8 mouse cellular contexts compared by ENCODE assay signal in genomic region chr5:109690537-109691201, GRCm38 (mm10). TPM values are rescaled to one million over a fixed set of nuclear protein-coding genes. Genes with fewer than 3 reads are reported as not detected.
A peak's percentile ranks its signal among the peaks of the same experiment; 100 is the strongest.
DNase-seq lines count a peak whose midpoint lies in the region; ATAC-seq lines count a peak whose summit lies in the region.
"Not testable (repeated sequence)": the region's sequence is repeated elsewhere in the genome, so short reads cannot be mapped to it uniquely, and the experiment has no call there.

TSS of gene 5430403G16Rik (minus strand) at chr5:109691041.

- peak within 1 kb of the TSS; percentile 64 for H3K9ac ChIP-seq in intestine, embryonic 14.5 days (ENCODE audit: low read length)

- peak within 1 kb of the TSS; percentile 53 for H3K4me3 ChIP-seq in intestine, embryonic 14.5 days (ENCODE audit: low read depth, low read length)

- not testable (repeated sequence) for H3K9me3 ChIP-seq in intestine, embryonic 14.5 days (ENCODE audit: control insufficient read depth, low read length)

- H3K4me2 ChIP-seq in intestine, embryonic 14.5 days (ENCODE audit: low read length), result peak within 1 kb of the TSS; percentile 49

- peak; percentile 83 to 94 for DNase-seq in adrenal gland, adult (ENCODE audit: inconsistent age in 2 of 2, low spot score in 1 of 2)
- peak; percentile 89 for DNase-seq in embryo, embryonic 11 days
- DNase-seq in gastrocnemius, postnatal 25 days, result peak; percentile 65
- peak; percentile 81 for DNase-seq in intestine, embryonic 14.5 days (ENCODE audit: low spot score)
- DNase-seq in left cerebral cortex, postnatal 14 days (ENCODE audit: low spot score in 2 of 2), result peak; percentile 79 to 81
- peak; percentile 85 for DNase-seq in mesoderm, embryonic 11.5 days (ENCODE audit: low read depth, low spot score)
- DNase-seq in right cerebral cortex, postnatal 36 days (ENCODE audit: low spot score in 2 of 2), result peak; percentile 65 to 77
- peak; percentile 87 for DNase-seq in yolk sac, embryonic 10.5 days (ENCODE audit: low spot score)

- H3K27ac ChIP-seq in intestine, embryonic 14.5 days (ENCODE audit: low read depth), result peak within 1 kb of the TSS; percentile 65; the same call in 1 of the 2 replicates

- H3K36me3 ChIP-seq in intestine, embryonic 14.5 days (ENCODE audit: control insufficient read depth, insufficient read depth, low read length), result not testable (repeated sequence)

- not testable (repeated sequence) for H3K4me1 ChIP-seq in intestine, embryonic 14.5 days (replicated peaks; ENCODE audit: control insufficient read depth, insufficient read depth, low read length)

- H3K27me3 ChIP-seq in intestine, embryonic 14.5 days (replicated peaks; ENCODE audit: control insufficient read depth, insufficient read depth, low read length), result not testable (repeated sequence)

- intact Hi-C loops in left cerebral cortex, postnatal 14 days (cut with DNase I), result not testable (repeated sequence)

- ATAC-seq in intestine, embryonic 14.5 days (replicated peaks; ENCODE audit: low FRiP score, low TSS enrichment, low read depth), result peak; percentile 97

- WGBS in intestine, embryonic 14.5 days, result under 1% methylated on average over 24 of the region's 26 CpGs

RNA-seq across cellular contexts. Expression of gene 5430403G16Rik, which starts in this region (rescaled TPM):
- total RNA-seq in gastrocnemius, postnatal 25 days (2021), result under 1 TPM; 0.40 to 0.43 TPM
- 3.3 and 3.4 TPM in 2 replicates for polyA plus RNA-seq in intestine, embryonic 14.5 days (2014; fragmentation: Nextera tagmentation; extraction: Ambion mirVana)
- 1 to 10 TPM; 1.7 to 2.0 TPM for total RNA-seq in left cerebral cortex, postnatal 14 days (2021)

Comparison
In these comparisons a context has a peak if more than half of its experiments do, and no peak if none do; other contexts are left out.
1. Peak in every context shown above with its lines: DNase-seq, ATAC-seq, H3K4me3 ChIP-seq and H3K27ac ChIP-seq.
2. Peak in DNase-seq in gastrocnemius, postnatal 25 days; RNA of the gene not detected or under 1 TPM.